Mouse (Mus musculus): ENCODE results near the gene Rab33b. TPM values are rescaled to one million over a fixed set of nuclear protein-coding genes. Genes with fewer than 3 reads are reported as not detected.

Gene Rab33b
- polyA plus RNA-seq, 1 experiment from 2014 or later: 26.6 TPM

DNA sequence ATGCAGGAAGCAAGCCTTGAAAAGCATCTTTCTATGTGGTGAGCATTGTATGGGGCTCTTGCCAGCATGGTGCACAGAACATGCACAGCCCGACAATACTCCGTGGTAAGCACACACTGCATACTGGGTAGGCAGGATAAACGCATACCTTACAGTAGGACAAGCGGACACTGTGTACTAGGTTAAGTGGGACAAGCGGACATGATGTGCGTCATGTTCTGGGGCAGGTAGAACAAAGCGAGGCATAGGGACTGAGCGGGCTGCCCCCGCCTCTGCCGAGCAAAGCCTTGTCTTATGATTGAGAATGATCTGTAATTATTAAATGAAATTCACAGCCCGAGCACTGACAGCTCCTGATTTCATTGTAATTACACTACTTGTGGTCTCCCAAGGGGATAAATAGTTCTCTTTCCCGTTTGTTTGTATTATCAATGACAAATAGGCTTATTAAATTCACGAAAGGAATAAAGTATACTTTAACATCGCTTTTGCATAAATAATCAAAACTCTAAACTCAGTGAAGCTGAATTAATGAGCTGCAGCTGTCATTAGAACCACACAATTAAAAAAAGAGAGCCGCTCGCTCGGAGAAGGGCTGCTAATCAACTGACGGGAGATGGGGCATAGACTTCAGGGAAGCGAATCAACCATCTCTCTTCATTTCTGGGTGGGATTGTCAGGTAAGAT is 60.9 kb downstream of the Rab33b start:
- Histone ChIP-seq H3K4me3 (replicated peaks; ENCODE audit: low read length) (no peak overlapping the region), H3K27me3 (ENCODE audit: control insufficient read depth, insufficient read depth, low read length) (no peaks in the 10 kb centered on the region), H3K27ac (peak overlapping the region; percentile 51; the same call in 1 of the 2 replicates), H3K9me3 (ENCODE audit: control insufficient read depth, low read length) (no peaks in the 10 kb centered on the region), H3K9ac (no peak overlapping the region), H3K4me2 (replicated peaks) (no peak overlapping the region; the same call in 1 of the 2 replicates), H3K36me3 (replicated peaks; ENCODE audit: control insufficient read depth, insufficient read depth) (peaks cover 52% of the 10 kb centered on the region), H3K4me1 (replicated peaks; ENCODE audit: control insufficient read depth, insufficient read depth, low read length) (0 out of 2 replicates have a peak, but pooled peaks cover 3% of the 10 kb centered on the region)
- DNase-seq (ENCODE audit: low spot score) (peak; percentile 47), ATAC-seq (ENCODE audit: low FRiP score) (peak; percentile 37; the same call in 1 of the 2 replicates)
- WGBS: 49% methylated on average over 19 of the region's 19 CpGs

Other genes starting within 250 kb of the Rab33b start
- 29.0 and 35.0 TPM in 2 replicates for gene Elf2, start 143.3 kb upstream of the Rab33b start, polyA plus RNA-seq (2014; fragmentation: Nextera tagmentation; extraction: Ambion mirVana)
- gene Mgarp, start 87.2 kb upstream of the Rab33b start, polyA plus RNA-seq (2014; fragmentation: Nextera tagmentation; extraction: Ambion mirVana): 0.16 and 1.3 TPM in 2 replicates
- 769 and 914 TPM in 2 replicates for gene Ndufc1, start 74.9 kb upstream of the Rab33b start, polyA plus RNA-seq (2014; fragmentation: Nextera tagmentation; extraction: Ambion mirVana)
- gene Naa15, start 68.8 kb upstream of the Rab33b start, polyA plus RNA-seq (2014; fragmentation: Nextera tagmentation; extraction: Ambion mirVana): 35.7 and 38.8 TPM in 2 replicates
- gene Setd7, start 77.0 kb downstream of the Rab33b start, polyA plus RNA-seq (2014; fragmentation: Nextera tagmentation; extraction: Ambion mirVana): 2.7 and 2.9 TPM in 2 replicates
- 0.52 and 0.82 TPM in 2 replicates for gene Mgst2, start 176.4 kb downstream of the Rab33b start, polyA plus RNA-seq (2014; fragmentation: Nextera tagmentation; extraction: Ambion mirVana)